Comparison of ENCODE assay signal across 28 mouse cellular contexts in genomic region chr8:8613844-8614243, GRCm38 (mm10). TPM values are rescaled to one million over a fixed set of nuclear protein-coding genes. Genes with fewer than 3 reads are reported as not detected.
DNase-seq lines count a peak whose midpoint lies in the region; ATAC-seq and TF ChIP-seq lines count a peak whose summit lies in the region.
"Had no signal": no experiment of that assay in that cellular context is flagged by ENCODE, and none has a peak within 500 bp of the region (broad histone marks: within the 10 kb centered on the region; RNA-seq: fewer than 3 reads in every experiment).

No protein-coding gene starts in this region.

- 67% methylated on average over 1 of the region's 1 CpGs for WGBS in forebrain, embryonic 13.5 days
- 90% methylated on average over 1 of the region's 1 CpGs for WGBS in forebrain, embryonic 10.5 days
- 76% methylated on average over 1 of the region's 1 CpGs for WGBS in hindbrain, embryonic 15.5 days
- WGBS in hindbrain, embryonic 12.5 days: 65% methylated on average over 1 of the region's 1 CpGs
- 68% methylated on average over 1 of the region's 1 CpGs for WGBS in forebrain, embryonic 16.5 days

- peak; percentile 27; the same call in 1 of the 2 replicates for ATAC-seq in forebrain, embryonic 13.5 days
- ATAC-seq in hindbrain, embryonic 15.5 days (ENCODE audit: low FRiP score, low read depth): peak; percentile 28; the same call in 1 of the 2 replicates
- no peak for ATAC-seq in hindbrain, embryonic 12.5 days (ENCODE audit: low FRiP score)
- ATAC-seq in forebrain, embryonic 16.5 days: peak; percentile 31; the same call in 1 of the 2 replicates
- ATAC-seq: intestine, postnatal 0 days; Patski had no signal

- no peak for TF ChIP-seq CTCF in brain, embryonic 14.5 days (IDR thresholded peaks at IDR 0.05; ENCODE audit: borderline replicate concordance, extremely low read depth, insufficient read depth, insufficient read length)

- no peaks in the 10 kb centered on the region; the same call in 1 of the 2 replicates for H3K9me3 ChIP-seq in forebrain, embryonic 13.5 days (replicated peaks)
- H3K9me3 ChIP-seq in forebrain, embryonic 10.5 days: no peaks in the 10 kb centered on the region
- no peaks in the 10 kb centered on the region for H3K9me3 ChIP-seq in hindbrain, embryonic 15.5 days
- no peaks in the 10 kb centered on the region for H3K9me3 ChIP-seq in hindbrain, embryonic 12.5 days (replicated peaks)
- no peaks in the 10 kb centered on the region for H3K9me3 ChIP-seq in forebrain, embryonic 16.5 days (ENCODE audit: control insufficient read depth, low read length)
- H3K9me3 ChIP-seq: embryonic facial prominence, embryonic 12.5 days; embryonic facial prominence, embryonic 15.5 days; G1E; heart, embryonic 10.5 days; heart, embryonic 13.5 days; hindbrain, embryonic 13.5 days had no signal

- H3K27me3 ChIP-seq in forebrain, embryonic 13.5 days: no peaks in the 10 kb centered on the region
- H3K27me3 ChIP-seq in forebrain, embryonic 10.5 days (ENCODE audit: poor library complexity, severe bottlenecking): peaks cover 21% of the 10 kb centered on the region
- H3K27me3 ChIP-seq in hindbrain, embryonic 15.5 days: no peaks in the 10 kb centered on the region
- no peaks in the 10 kb centered on the region for H3K27me3 ChIP-seq in hindbrain, embryonic 12.5 days
- no peaks in the 10 kb centered on the region for H3K27me3 ChIP-seq in forebrain, embryonic 16.5 days (replicated peaks; ENCODE audit: control insufficient read depth, insufficient read depth, low read length)
- H3K27me3 ChIP-seq: CH12.LX; embryonic facial prominence, embryonic 12.5 days; embryonic facial prominence, embryonic 15.5 days; heart, embryonic 13.5 days; Patski had no signal

- H3K4me2 ChIP-seq in forebrain, embryonic 13.5 days: no peak overlapping the region
- H3K4me2 ChIP-seq in hindbrain, embryonic 15.5 days: no peak overlapping the region
- H3K4me2 ChIP-seq in hindbrain, embryonic 12.5 days (replicated peaks): no peak overlapping the region
- no peak overlapping the region for H3K4me2 ChIP-seq in forebrain, embryonic 16.5 days (ENCODE audit: low read length)
- H3K4me2 ChIP-seq: embryonic facial prominence, embryonic 12.5 days; embryonic facial prominence, embryonic 15.5 days; heart, embryonic 13.5 days; hindbrain, embryonic 13.5 days had no signal

- peaks cover 19% of the 10 kb centered on the region; the same call in 1 of the 2 replicates for H3K4me1 ChIP-seq in forebrain, embryonic 13.5 days
- H3K4me1 ChIP-seq in forebrain, embryonic 10.5 days: peaks cover 30% of the 10 kb centered on the region
- H3K4me1 ChIP-seq in hindbrain, embryonic 15.5 days (replicated peaks): peaks cover 10% of the 10 kb centered on the region; the same call in 1 of the 2 replicates
- H3K4me1 ChIP-seq in hindbrain, embryonic 12.5 days: peaks cover 14% of the 10 kb centered on the region
- H3K4me1 ChIP-seq in forebrain, embryonic 16.5 days (replicated peaks; ENCODE audit: control insufficient read depth, insufficient read depth, low read length): peaks cover 11% of the 10 kb centered on the region

- TF ChIP-seq POLR2A in brain, embryonic 14.5 days (IDR thresholded peaks at IDR 0.05; ENCODE audit: borderline replicate concordance, extremely low read depth, insufficient read depth, insufficient read length, poor library complexity, severe bottlenecking): no peak

- H3K27ac ChIP-seq in forebrain, embryonic 13.5 days: no peak overlapping the region
- H3K27ac ChIP-seq in forebrain, embryonic 10.5 days: no peak overlapping the region
- no peak overlapping the region for H3K27ac ChIP-seq in hindbrain, embryonic 15.5 days (replicated peaks)
- H3K27ac ChIP-seq in hindbrain, embryonic 12.5 days: no peak overlapping the region
- no peak overlapping the region for H3K27ac ChIP-seq in forebrain, embryonic 16.5 days (ENCODE audit: low read length)
- H3K27ac ChIP-seq: embryonic facial prominence, embryonic 12.5 days; embryonic facial prominence, embryonic 15.5 days; heart, adult 2 months; heart, embryonic 10.5 days; heart, embryonic 13.5 days; hindbrain, embryonic 13.5 days had no signal

- peaks cover 23% of the 10 kb centered on the region for H3K36me3 ChIP-seq in forebrain, embryonic 13.5 days (ENCODE audit: poor library complexity, severe bottlenecking)
- H3K36me3 ChIP-seq in forebrain, embryonic 10.5 days (replicated peaks): peaks cover 25% of the 10 kb centered on the region
- H3K36me3 ChIP-seq in hindbrain, embryonic 15.5 days: no peaks in the 10 kb centered on the region
- peaks cover 10% of the 10 kb centered on the region; the same call in 1 of the 2 replicates for H3K36me3 ChIP-seq in hindbrain, embryonic 12.5 days
- 0 out of 2 replicates have a peak, but pooled peaks cover 3% of the 10 kb centered on the region for H3K36me3 ChIP-seq in forebrain, embryonic 16.5 days (ENCODE audit: control insufficient read depth, insufficient read depth)
- H3K36me3 ChIP-seq: embryonic facial prominence, embryonic 12.5 days; G1E had no signal

- no peak overlapping the region for H3K9ac ChIP-seq in forebrain, embryonic 13.5 days
- no peak overlapping the region for H3K9ac ChIP-seq in hindbrain, embryonic 15.5 days
- no peak overlapping the region for H3K9ac ChIP-seq in hindbrain, embryonic 12.5 days
- no peak overlapping the region for H3K9ac ChIP-seq in forebrain, embryonic 16.5 days (replicated peaks; ENCODE audit: low read depth, low read length)
- H3K9ac ChIP-seq: embryonic facial prominence, embryonic 12.5 days; embryonic facial prominence, embryonic 15.5 days; heart, embryonic 13.5 days; hindbrain, embryonic 13.5 days had no signal

- H3K4me3 ChIP-seq in forebrain, embryonic 13.5 days: no peak overlapping the region
- H3K4me3 ChIP-seq in forebrain, embryonic 10.5 days: no peak overlapping the region
- H3K4me3 ChIP-seq in hindbrain, embryonic 15.5 days: no peak overlapping the region
- no peak overlapping the region for H3K4me3 ChIP-seq in hindbrain, embryonic 12.5 days
- H3K4me3 ChIP-seq in forebrain, embryonic 16.5 days (replicated peaks; ENCODE audit: low read length): no peak overlapping the region
- H3K4me3 ChIP-seq: embryonic facial prominence, embryonic 12.5 days; embryonic facial prominence, embryonic 15.5 days; heart, adult 2 months; heart, embryonic 10.5 days; heart, embryonic 13.5 days; hindbrain, embryonic 13.5 days had no signal

- no peak for DNase-seq in forebrain, embryonic 10.5 days (ENCODE audit: extremely low spot score, low spot score)
- peak; percentile 50 for DNase-seq in brain, embryonic 14.5 days (ENCODE audit: low read depth)
- no peak for DNase-seq in layer of hippocampus, postnatal 14 days (ENCODE audit: low spot score in 2 of 2)
- DNase-seq: adrenal gland, postnatal 10 days; adrenal gland, postnatal 36 days; B cell, adult 2 months; cerebellum, adult 11 months; cerebellum, adult 2 months; cerebellum, adult 9-11 months; cerebellum, postnatal 25 days; gastrocnemius, postnatal 10 days; gastrocnemius, postnatal 36 days; heart, adult 2 months; heart, postnatal 14 days; heart, postnatal 4 days had no signal

RNA-seq across cellular contexts. Expression of gene Efnb2, which starts 47.2 kb away (rescaled TPM):
- polyA plus RNA-seq in forebrain, embryonic 13.5 days (2015; fragmentation: Nextera tagmentation; extraction: Ambion mirVana): 41.7 and 46.8 TPM in 2 replicates
- 28.7 and 29.9 TPM in 2 replicates for polyA plus RNA-seq in forebrain, embryonic 10.5 days (2016; fragmentation: Nextera tagmentation; extraction: Ambion mirVana)
- polyA plus RNA-seq in hindbrain, embryonic 15.5 days (2015; fragmentation: Nextera tagmentation; extraction: Ambion mirVana): 17.8 and 21.5 TPM in 2 replicates
- 61.5 and 64.7 TPM in 2 replicates for polyA plus RNA-seq in hindbrain, embryonic 12.5 days (2016; fragmentation: Nextera tagmentation; extraction: Ambion mirVana)
- polyA plus RNA-seq in brain, embryonic 14.5 days (2012; rRNA removed): 89.3 and 111 TPM in 2 replicates
- 54.6 and 68.2 TPM in 2 replicates for polyA plus RNA-seq in forebrain, embryonic 16.5 days (2015; fragmentation: Nextera tagmentation; extraction: Ambion mirVana)
- 10 to 100 TPM; 31.6 to 35.0 TPM for total RNA-seq in layer of hippocampus, postnatal 14 days (2021)
